Mouse (Mus musculus): ENCODE results near the gene Ap3b1.

Gene Ap3b1

DNA sequence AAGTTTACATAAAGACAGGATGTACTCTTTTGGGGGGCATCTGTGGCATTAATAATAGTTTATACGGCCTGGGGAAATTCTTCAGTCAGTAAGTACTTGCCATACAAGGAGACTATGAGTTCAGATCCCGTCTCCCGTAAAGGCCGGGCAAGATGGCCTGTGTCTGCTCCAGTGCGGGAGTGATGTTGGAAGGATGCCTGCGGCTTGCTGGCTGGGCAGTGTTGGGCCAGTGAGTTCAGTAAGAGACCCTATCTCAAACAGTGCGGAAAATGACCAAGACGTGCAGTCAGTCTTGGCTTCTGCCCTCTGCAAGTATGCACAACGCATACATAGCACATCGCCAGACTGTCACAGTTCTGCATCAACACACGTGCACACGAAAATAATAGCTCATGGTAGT, 95.4 kb downstream of the Ap3b1 start:
- Histone ChIP-seq H3K27me3 (ENCODE audit: control insufficient read depth, insufficient read depth, low read length, poor library complexity, severe bottlenecking) (no peaks in the 10 kb centered on the region), H3K36me3 (ENCODE audit: control insufficient read depth, insufficient read depth, low read length, poor library complexity, severe bottlenecking) (peaks cover 10% of the 10 kb centered on the region)
- no peak for DNase-seq (ENCODE audit: low read depth, low spot score)

- no peak for DNase-seq (ENCODE audit: low read depth, low spot score)
- H3K36me3 ChIP-seq (ENCODE audit: control insufficient read depth, insufficient read depth, low read length, poor library complexity, severe bottlenecking): peaks cover 8% of the 10 kb centered on the region
- H3K27me3 ChIP-seq (ENCODE audit: control insufficient read depth, insufficient read depth, low read length, poor library complexity, severe bottlenecking): no peaks in the 10 kb centered on the region
Measured at GRCm38 (mm10) chr13:94459143-94459542, 100.4 kb downstream of the Ap3b1 start.

DNA sequence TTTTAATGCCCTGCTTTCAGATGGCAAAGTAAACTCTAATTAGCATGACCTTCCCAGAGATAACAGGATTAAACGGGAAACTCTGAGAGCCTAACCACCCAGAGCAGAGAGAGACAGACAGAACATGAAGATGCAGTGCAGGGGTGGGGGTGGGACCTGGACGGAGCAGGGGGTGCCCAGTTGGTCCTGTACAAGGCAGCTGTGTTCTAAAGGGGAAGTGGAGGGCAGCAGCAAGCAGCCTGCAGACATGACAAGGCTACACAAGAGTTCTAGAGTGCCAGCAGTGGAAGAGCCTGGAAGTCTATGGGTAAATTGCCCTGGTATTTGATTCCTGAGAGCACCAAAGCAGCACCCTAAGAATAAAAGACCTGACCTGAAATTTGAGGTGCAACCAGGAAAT, 105.5 kb downstream of the Ap3b1 start:
- Histone ChIP-seq H3K27me3 (ENCODE audit: control insufficient read depth, insufficient read depth, low read length, poor library complexity, severe bottlenecking) (no peaks in the 10 kb centered on the region), H3K36me3 (ENCODE audit: control insufficient read depth, insufficient read depth, low read length, poor library complexity, severe bottlenecking) (peaks cover 11% of the 10 kb centered on the region; the same call in 1 of the 2 replicates)
- no peak for DNase-seq (ENCODE audit: low read depth, low spot score)

- no peak for DNase-seq (ENCODE audit: low read depth, low spot score)
Measured at GRCm38 (mm10) chr13:94468551-94468950, 109.8 kb downstream of the Ap3b1 start.

GRCm38 (mm10) chr13:94471009-94471672, 112.4 kb downstream of the Ap3b1 start:
- H3K36me3 ChIP-seq (ENCODE audit: control insufficient read depth, insufficient read depth, low read length, poor library complexity, severe bottlenecking): peaks cover 19% of the 10 kb centered on the region
- DNase-seq (ENCODE audit: low read depth, low spot score): no peak
- H3K27me3 ChIP-seq (ENCODE audit: control insufficient read depth, insufficient read depth, low read length, poor library complexity, severe bottlenecking): no peaks in the 10 kb centered on the region

More at GRCm38 (mm10) chr13:94468551-94468950, 109.8 kb downstream of the Ap3b1 start:
- Histone ChIP-seq H3K36me3 (ENCODE audit: control insufficient read depth, insufficient read depth, low read length, poor library complexity, severe bottlenecking) (peaks cover 21% of the 10 kb centered on the region), H3K27me3 (ENCODE audit: control insufficient read depth, insufficient read depth, low read length, poor library complexity, severe bottlenecking) (no peaks in the 10 kb centered on the region)

GRCm38 (mm10) chr13:94476208-94476607, 117.4 kb downstream of the Ap3b1 start:
- DNase-seq (ENCODE audit: low read depth, low spot score): no peak
- H3K27me3 ChIP-seq (ENCODE audit: control insufficient read depth, insufficient read depth, low read length, poor library complexity, severe bottlenecking): no peaks in the 10 kb centered on the region; the same call in 1 of the 2 replicates
- H3K36me3 ChIP-seq (ENCODE audit: control insufficient read depth, insufficient read depth, low read length, poor library complexity, severe bottlenecking): peaks cover 20% of the 10 kb centered on the region; the same call in 1 of the 2 replicates

DNA sequence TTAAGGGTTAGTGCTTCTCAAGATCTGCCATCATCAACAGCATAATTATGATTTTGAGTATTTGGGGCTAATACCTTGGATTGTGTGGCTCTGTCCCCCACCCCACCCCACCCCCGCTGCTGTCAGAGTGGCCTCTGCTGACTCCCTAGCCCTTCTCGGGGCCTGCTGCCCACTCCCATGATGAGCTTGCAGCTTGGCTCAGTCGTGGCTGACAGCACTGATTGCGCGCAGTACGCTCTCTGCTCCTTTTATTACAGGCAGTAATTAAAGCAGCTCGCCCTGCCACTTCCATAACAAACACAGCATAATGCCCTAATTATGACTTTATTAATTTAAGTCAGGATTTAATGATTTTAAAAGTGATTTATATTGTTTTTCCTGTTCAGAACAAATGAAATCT, 121.5 kb downstream of the Ap3b1 start:
- DNase-seq (ENCODE audit: low read depth, low spot score): no peak
- no peaks in the 10 kb centered on the region; the same call in 1 of the 2 replicates for H3K27me3 ChIP-seq (ENCODE audit: control insufficient read depth, insufficient read depth, low read length, poor library complexity, severe bottlenecking)
- H3K36me3 ChIP-seq (ENCODE audit: control insufficient read depth, insufficient read depth, low read length, poor library complexity, severe bottlenecking): peaks cover 26% of the 10 kb centered on the region

GRCm38 (mm10) chr13:94490684-94491083, 131.9 kb downstream of the Ap3b1 start:
- peaks cover 3% of the 10 kb centered on the region; the same call in 1 of the 2 replicates for H3K36me3 ChIP-seq (ENCODE audit: control insufficient read depth, insufficient read depth, low read length, poor library complexity, severe bottlenecking)
- no peak for DNase-seq (ENCODE audit: low read depth, low spot score)
- no peaks in the 10 kb centered on the region for H3K27me3 ChIP-seq (ENCODE audit: control insufficient read depth, insufficient read depth, low read length, poor library complexity, severe bottlenecking)

- Histone ChIP-seq H3K27me3 (ENCODE audit: control insufficient read depth, insufficient read depth, low read length, poor library complexity, severe bottlenecking) (no peaks in the 10 kb centered on the region), H3K36me3 (ENCODE audit: control insufficient read depth, insufficient read depth, low read length, poor library complexity, severe bottlenecking) (peaks cover 3% of the 10 kb centered on the region; the same call in 1 of the 2 replicates)
- no peak for DNase-seq (ENCODE audit: low read depth, low spot score)
Measured at GRCm38 (mm10) chr13:94491159-94491558, 132.4 kb downstream of the Ap3b1 start.

- DNase-seq (ENCODE audit: low read depth, low spot score): no peak
- Histone ChIP-seq H3K27me3 (ENCODE audit: control insufficient read depth, insufficient read depth, low read length, poor library complexity, severe bottlenecking) (no peaks in the 10 kb centered on the region), H3K36me3 (ENCODE audit: control insufficient read depth, insufficient read depth, low read length, poor library complexity, severe bottlenecking) (peaks cover 7% of the 10 kb centered on the region; the same call in 1 of the 2 replicates)
Measured at GRCm38 (mm10) chr13:94497521-94497920, 138.8 kb downstream of the Ap3b1 start.

- DNase-seq (ENCODE audit: low read depth, low spot score): no peak
- peaks cover 5% of the 10 kb centered on the region; the same call in 1 of the 2 replicates for H3K36me3 ChIP-seq (ENCODE audit: control insufficient read depth, insufficient read depth, low read length, poor library complexity, severe bottlenecking)
- H3K27me3 ChIP-seq (ENCODE audit: control insufficient read depth, insufficient read depth, low read length, poor library complexity, severe bottlenecking): no peaks in the 10 kb centered on the region
Measured at GRCm38 (mm10) chr13:94506411-94506810, 147.7 kb downstream of the Ap3b1 start.

DNA sequence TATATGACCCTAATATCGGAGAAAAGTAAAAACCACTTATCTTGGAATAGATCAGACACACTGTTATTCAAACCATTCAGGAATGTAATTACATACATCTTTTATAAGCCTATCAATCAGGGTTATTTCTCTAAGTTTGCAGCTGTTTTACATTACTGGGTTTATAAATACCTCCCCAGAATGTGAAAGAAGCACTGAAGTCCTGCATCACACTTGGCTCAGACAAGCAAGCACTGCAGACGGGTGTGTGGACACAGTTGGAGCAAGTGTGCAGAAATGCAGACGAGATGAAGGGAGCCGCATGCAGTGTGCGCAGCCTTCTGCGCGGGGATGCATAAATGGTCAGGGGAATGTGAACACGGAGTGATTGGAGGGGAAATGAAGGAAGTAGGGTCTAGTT, 149.6 kb downstream of the Ap3b1 start:
- DNase-seq (ENCODE audit: low read depth, low spot score): no peak

DNA sequence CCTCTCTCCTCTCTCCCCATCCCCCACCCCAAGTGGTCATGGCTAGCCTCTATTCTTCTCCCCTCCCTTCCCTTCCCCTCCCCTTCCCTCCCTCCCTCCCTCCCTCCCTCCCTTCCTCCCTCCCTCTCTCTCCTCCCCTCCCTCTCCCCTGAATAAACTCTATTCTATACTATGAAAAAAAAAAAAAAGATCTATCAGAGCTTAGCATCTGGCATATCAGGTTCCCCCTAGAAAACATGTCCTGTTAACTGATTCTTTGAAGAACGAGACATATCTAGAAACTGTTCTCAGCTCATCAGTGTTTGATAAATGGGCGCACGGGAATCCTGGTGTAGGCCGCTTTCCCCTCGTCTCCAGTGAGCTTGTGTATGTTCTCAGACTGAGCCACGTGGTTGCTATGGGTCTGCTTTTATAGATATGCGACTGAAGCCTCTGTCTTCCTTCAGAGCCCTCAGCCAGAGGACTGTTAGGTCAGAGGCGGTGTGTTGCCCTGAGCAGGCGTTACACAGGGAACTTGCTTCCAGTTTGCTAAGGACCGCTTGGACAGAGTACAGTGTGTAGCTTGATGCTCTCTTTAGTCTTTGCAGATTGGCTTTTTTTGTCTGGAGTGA, 154.5 kb downstream of the Ap3b1 start:
- no peaks in the 10 kb centered on the region for H3K27me3 ChIP-seq (ENCODE audit: control insufficient read depth, insufficient read depth, low read length, poor library complexity, severe bottlenecking)
- H3K36me3 ChIP-seq (ENCODE audit: control insufficient read depth, insufficient read depth, low read length, poor library complexity, severe bottlenecking): peaks cover 1% of the 10 kb centered on the region; the same call in 1 of the 2 replicates
- DNase-seq (ENCODE audit: low read depth, low spot score): no peak

More for the DNA sequence above, 149.6 kb downstream of the Ap3b1 start:
- Histone ChIP-seq H3K27me3 (ENCODE audit: control insufficient read depth, insufficient read depth, low read length, poor library complexity, severe bottlenecking) (no peaks in the 10 kb centered on the region), H3K36me3 (ENCODE audit: control insufficient read depth, insufficient read depth, low read length, poor library complexity, severe bottlenecking) (peaks cover 5% of the 10 kb centered on the region; the same call in 1 of the 2 replicates)

GRCm38 (mm10) chr13:94513898-94514297, 155.1 kb downstream of the Ap3b1 start:
- DNase-seq (ENCODE audit: low read depth, low spot score): no peak
- H3K36me3 ChIP-seq (ENCODE audit: control insufficient read depth, insufficient read depth, low read length, poor library complexity, severe bottlenecking): no peaks in the 10 kb centered on the region; the same call in 1 of the 2 replicates
- no peaks in the 10 kb centered on the region for H3K27me3 ChIP-seq (ENCODE audit: control insufficient read depth, insufficient read depth, low read length, poor library complexity, severe bottlenecking)

DNA sequence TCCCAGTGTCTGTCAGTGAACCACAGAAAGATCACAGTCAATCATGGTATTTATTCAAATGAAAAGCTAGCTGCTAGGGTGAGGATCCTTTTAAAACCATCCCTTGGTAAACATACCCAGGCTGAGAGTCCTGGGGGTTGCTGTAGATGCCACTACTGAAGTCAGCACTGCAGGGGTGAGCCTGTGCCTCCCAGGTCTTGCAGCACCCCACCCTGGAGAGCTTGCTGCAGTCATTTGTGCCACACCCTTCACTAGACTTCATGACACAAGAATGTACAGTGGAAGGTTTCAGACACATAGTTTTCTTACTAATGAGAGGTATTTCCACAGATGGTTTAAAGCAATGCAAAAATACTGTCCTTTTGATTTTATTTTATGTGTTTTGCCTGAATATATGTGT, 156.2 kb downstream of the Ap3b1 start:
- no peaks in the 10 kb centered on the region for H3K27me3 ChIP-seq (ENCODE audit: control insufficient read depth, insufficient read depth, low read length, poor library complexity, severe bottlenecking)
- no peak for DNase-seq (ENCODE audit: low read depth, low spot score)
- no peaks in the 10 kb centered on the region; the same call in 1 of the 2 replicates for H3K36me3 ChIP-seq (ENCODE audit: control insufficient read depth, insufficient read depth, low read length, poor library complexity, severe bottlenecking)

Data from splenic B cell, adult 2 months (primary cell).